Mouse (Mus musculus) embryonic facial prominence, embryonic 11.5 days (tissue): ENCODE results near the gene Olfr955. TPM values are rescaled to one million over a fixed set of nuclear protein-coding genes. Genes with fewer than 3 reads are reported as not detected.

Experiments used
- ATAC-seq: fragments of 200-750 bp; cut with Nextera tagmentation; replicated peaks from 2 replicates; pipeline ENCODE4 v1.8.0; 2017; ENCODE audit warnings: low read depth; ENCODE audit not compliant: insufficient number of reproducible peaks, low FRiP score, low TSS enrichment
- DNase-seq: peaks from one replicate; pipeline ENCODE4 v3.0.0-alpha.2; 2015; ENCODE audit warnings: low spot score
- H3K27ac ChIP-seq: fragments of 300-500 bp; sonication (generic); replicated peaks from 2 replicates; pipeline ENCODE4 v1.5.1; 2014; ENCODE audit warnings: mild to moderate bottlenecking, low read depth, low read length, control low read depth
- H3K27me3 ChIP-seq: fragments of 300-500 bp; sonication (generic); 2 replicates; pipeline ENCODE4 v1.6.1; 2014; ENCODE audit warnings: mild to moderate bottlenecking, low read length, moderate library complexity, mixed read lengths; ENCODE audit not compliant: control insufficient read depth, insufficient read depth
- H3K36me3 ChIP-seq: fragments of 300-500 bp; sonication (generic); replicated peaks from 2 replicates; pipeline ENCODE4 v1.6.1; 2014; ENCODE audit warnings: low read depth, mild to moderate bottlenecking, low read length, moderate library complexity, mixed read lengths; ENCODE audit not compliant: control insufficient read depth, insufficient read depth
- H3K4me1 ChIP-seq: fragments of 300-500 bp; sonication (generic); 2 replicates; pipeline ENCODE4 v1.6.1; 2014; ENCODE audit warnings: low read length, mixed read lengths; ENCODE audit not compliant: control insufficient read depth, insufficient read depth
- H3K4me2 ChIP-seq: fragments of 300-500 bp; sonication (generic); 2 replicates; pipeline ENCODE4 v1.6.1; 2014; ENCODE audit warnings: low read depth, mild to moderate bottlenecking, control low read depth, low read length, moderate library complexity
- H3K4me3 ChIP-seq: fragments of 300-500 bp; sonication (generic); 2 replicates; pipeline ENCODE4 v1.5.1; 2014; ENCODE audit warnings: low read depth, low read length, control low read depth
- H3K9ac ChIP-seq: fragments of 300-500 bp; sonication (generic); replicated peaks from 2 replicates; pipeline ENCODE4 v1.6.1; 2014; ENCODE audit warnings: mild to moderate bottlenecking, control low read depth, low read length
- H3K9me3 ChIP-seq: fragments of 300-500 bp; sonication (generic); replicated peaks from 2 replicates; pipeline ENCODE4 v1.6.1; 2016; ENCODE audit warnings: mild to moderate bottlenecking, low read length, inconsistent platforms, mixed read lengths; ENCODE audit not compliant: control insufficient read depth
- WGBS: fragments of 180-500 bp; shearing (Covaris S2); extraction: QIAGEN DNeasy Blood & Tissue Kit; methylation state at CpG from one replicate; pipeline ENCODE4 v1.1.7; 2014; 5-methylcytosine and 5-hydroxymethylcytosine counted together
- polyA plus RNA-seq: library from polyadenylated mRNA; unstranded; fragments of >200 nt; fragmentation: Nextera tagmentation; extraction: Ambion mirVana; gene quantifications from 2 replicates; pipeline ENCODE4 v1.2.1, GENCODE M21; 2014

Olfr955 gene
- polyA plus RNA-seq: not detected in 2 replicates

- H3K4me3 ChIP-seq: no peak within 1 kb of the TSS
- WGBS: 62% methylated on average over 1 of the region's 1 CpGs
- no peak within 1 kb of the TSS for H3K27ac ChIP-seq
- no peak within 1 kb of the TSS for H3K4me2 ChIP-seq
- no peak for DNase-seq
- no peak within 1 kb of the TSS for H3K9ac ChIP-seq
- H3K4me1 ChIP-seq: no peaks in the 10 kb centered on the region
- H3K9me3 ChIP-seq: no peaks in the 10 kb centered on the region
- ATAC-seq: no peak
- no peaks in the 10 kb centered on the region for H3K36me3 ChIP-seq
- H3K27me3 ChIP-seq: no peaks in the 10 kb centered on the region
Measured at GRCm38 (mm10) chr9:39471844-39472243, at the start of gene Olfr955. Olfr955 (minus strand) TSS chr9:39471944.

DNA sequence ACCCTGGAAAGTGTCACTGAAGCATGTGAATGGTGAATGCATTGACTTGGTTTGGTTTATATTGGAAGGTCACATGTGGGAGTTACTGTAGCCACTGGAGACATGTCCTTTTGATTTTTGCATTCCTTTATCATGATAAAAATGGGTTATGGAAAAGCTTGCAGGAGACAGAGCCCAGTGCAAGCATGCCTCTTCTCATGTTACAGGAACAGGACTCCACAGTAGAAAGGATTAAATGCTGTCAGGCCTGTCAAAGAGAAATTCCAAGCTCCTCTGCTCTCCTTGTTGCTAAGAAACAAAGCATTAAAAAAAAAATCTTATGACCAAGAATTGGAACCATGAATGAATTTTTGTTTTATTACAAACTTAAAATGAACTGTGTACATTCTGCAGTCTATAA lies 46.9 kb upstream of the Olfr955 start:
- no peak overlapping the region for H3K4me3 ChIP-seq
- no peaks in the 10 kb centered on the region for H3K27me3 ChIP-seq
- no peak overlapping the region for H3K9ac ChIP-seq
- no peaks in the 10 kb centered on the region for H3K36me3 ChIP-seq
- DNase-seq (peak; percentile 51), ATAC-seq (no peak)
- H3K9me3 ChIP-seq: no peaks in the 10 kb centered on the region
- no peak overlapping the region for H3K27ac ChIP-seq
- H3K4me2 ChIP-seq: no peak overlapping the region
- H3K4me1 ChIP-seq: no peaks in the 10 kb centered on the region

DNA sequence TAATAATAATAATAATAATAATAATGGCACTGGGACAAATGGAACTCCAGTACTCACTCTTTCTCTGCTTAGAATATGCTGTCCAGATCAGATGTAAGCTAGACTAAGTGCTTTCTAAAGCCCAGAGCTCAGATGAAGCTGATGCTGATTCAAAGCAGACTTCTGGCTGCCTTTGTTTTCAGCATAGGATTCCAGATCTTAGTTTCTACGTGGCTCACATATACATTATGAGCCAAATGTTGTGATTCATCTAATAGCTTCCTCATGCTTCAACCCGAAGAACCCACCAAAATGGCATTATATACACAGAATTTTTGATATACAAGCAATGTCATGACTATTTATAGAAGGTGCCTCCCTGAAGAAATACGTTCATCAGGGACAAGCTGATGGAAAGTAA lies 43.8 kb upstream of the Olfr955 start, which contains the start of gene Olfr957:
Olfr957 (minus strand) TSS at position 279 of the 400 bp plus-strand sequence.
- Histone ChIP-seq H3K36me3 (no peaks in the 10 kb centered on the region), H3K9ac (no peak within 1 kb of the TSS), H3K4me3 (no peak within 1 kb of the TSS), H3K4me2 (no peak within 1 kb of the TSS), H3K27ac (no peak within 1 kb of the TSS), H3K4me1 (no peaks in the 10 kb centered on the region), H3K9me3 (no peaks in the 10 kb centered on the region), H3K27me3 (no peaks in the 10 kb centered on the region)
- DNase-seq (peak; percentile 22), ATAC-seq (no peak)
- WGBS: 61% methylated on average over 3 of the region's 3 CpGs

GRCm38 (mm10) chr9:39509412-39509811 lies 37.7 kb upstream of the Olfr955 start:
- WGBS: 79% methylated on average over 9 of the region's 9 CpGs
- H3K36me3 ChIP-seq: no peaks in the 10 kb centered on the region
- no peak overlapping the region for H3K9ac ChIP-seq
- H3K4me3 ChIP-seq: no peak overlapping the region
- no peaks in the 10 kb centered on the region for H3K9me3 ChIP-seq
- no peak overlapping the region for H3K27ac ChIP-seq
- no peak for DNase-seq
- H3K27me3 ChIP-seq: no peaks in the 10 kb centered on the region
- H3K4me2 ChIP-seq: no peak overlapping the region
- H3K4me1 ChIP-seq: no peaks in the 10 kb centered on the region
- no peak for ATAC-seq

DNA sequence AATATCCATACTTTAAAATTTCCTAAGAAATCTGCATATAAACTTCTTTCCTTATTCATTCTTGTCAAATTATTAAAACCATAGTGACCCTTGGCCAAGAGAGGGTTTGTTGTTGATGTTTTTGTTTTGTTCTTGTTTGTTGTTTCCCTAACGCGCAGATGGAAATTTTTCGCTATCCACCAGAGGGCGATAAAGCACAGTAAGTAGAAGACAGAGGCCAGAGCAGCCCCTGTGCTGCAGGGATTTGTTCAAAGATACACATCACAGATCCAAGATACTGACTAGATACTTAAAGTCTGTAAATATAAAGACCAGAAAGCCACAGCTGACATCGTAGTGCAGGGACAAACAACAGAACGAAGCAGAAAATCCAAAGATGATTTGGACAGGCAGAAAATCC lies 37.3 kb upstream of the Olfr955 start:
- ATAC-seq (no peak), DNase-seq (peak; percentile 80)
- Histone ChIP-seq H3K4me3 (no peak overlapping the region), H3K27ac (no peak overlapping the region), H3K9ac (no peak overlapping the region), H3K36me3 (no peaks in the 10 kb centered on the region), H3K4me1 (no peaks in the 10 kb centered on the region), H3K27me3 (no peaks in the 10 kb centered on the region), H3K4me2 (no peak overlapping the region), H3K9me3 (no peaks in the 10 kb centered on the region)
- WGBS: 14% methylated on average over 6 of the region's 6 CpGs

DNA sequence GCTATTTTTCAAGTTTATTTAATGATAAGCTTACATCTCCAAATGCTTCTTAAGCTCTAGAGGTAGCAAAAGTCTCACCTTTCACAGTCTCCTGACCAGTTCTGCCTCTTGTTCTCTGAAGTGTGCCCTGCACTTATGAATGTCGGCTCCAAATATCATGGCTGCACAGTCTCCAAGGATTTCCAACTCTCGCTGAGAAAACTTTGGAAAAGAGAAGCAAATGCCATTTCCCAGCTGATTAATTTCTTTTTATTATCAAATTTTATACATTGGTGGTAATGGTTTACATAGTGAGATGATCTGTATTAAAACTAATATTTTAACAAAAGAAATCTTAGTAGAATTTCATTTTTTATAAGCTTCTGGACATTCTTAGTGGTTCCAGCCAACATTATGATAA lies 22.2 kb upstream of the Olfr955 start, which contains the start of gene Olfr44:
Olfr44 (minus strand) TSS at position 101 of the 400 bp plus-strand sequence.
- H3K4me3 ChIP-seq: no peak within 1 kb of the TSS
- H3K27me3 ChIP-seq: no peaks in the 10 kb centered on the region
- H3K27ac ChIP-seq: no peak within 1 kb of the TSS
- no peak for ATAC-seq
- no peaks in the 10 kb centered on the region for H3K9me3 ChIP-seq
- no peak within 1 kb of the TSS for H3K9ac ChIP-seq
- no peak for DNase-seq
- WGBS: 86% methylated on average over 2 of the region's 2 CpGs
- H3K4me1 ChIP-seq: no peaks in the 10 kb centered on the region
- H3K36me3 ChIP-seq: no peaks in the 10 kb centered on the region
- H3K4me2 ChIP-seq: no peak within 1 kb of the TSS

- 82% methylated on average over 6 of the region's 6 CpGs for WGBS
- H3K4me2 ChIP-seq: no peak within 1 kb of the TSS
- H3K27me3 ChIP-seq: no peaks in the 10 kb centered on the region
- no peak for ATAC-seq
- H3K9ac ChIP-seq: no peak within 1 kb of the TSS
- H3K27ac ChIP-seq: no peak within 1 kb of the TSS
- H3K9me3 ChIP-seq: no peaks in the 10 kb centered on the region
- no peak for DNase-seq
- no peak within 1 kb of the TSS for H3K4me3 ChIP-seq
- H3K4me1 ChIP-seq: no peaks in the 10 kb centered on the region
- H3K36me3 ChIP-seq: no peaks in the 10 kb centered on the region
Measured at GRCm38 (mm10) chr9:39456401-39456800, 15.3 kb downstream of the Olfr955 start, which contains the start of gene Olfr954. Olfr954 (plus strand) TSS chr9:39456701.

- H3K27me3 ChIP-seq: no peaks in the 10 kb centered on the region
- no peaks in the 10 kb centered on the region for H3K36me3 ChIP-seq
- H3K4me1 ChIP-seq: no peaks in the 10 kb centered on the region
- ATAC-seq (no peak), DNase-seq (no peak)
- H3K9me3 ChIP-seq: no peaks in the 10 kb centered on the region
- H3K9ac ChIP-seq: no peak within 1 kb of the TSS
- no peak within 1 kb of the TSS for H3K4me3 ChIP-seq
- no peak within 1 kb of the TSS for H3K27ac ChIP-seq
- no peak within 1 kb of the TSS for H3K4me2 ChIP-seq
Measured at GRCm38 (mm10) chr9:39427048-39427447, 44.7 kb downstream of the Olfr955 start, which contains the start of gene Olfr952. Olfr952 (minus strand) TSS chr9:39427148.
